Mouse (Mus musculus): ENCODE results near the gene Btla. TPM values are rescaled to one million over a fixed set of nuclear protein-coding genes. Genes with fewer than 3 reads are reported as not detected.
A peak's percentile ranks its signal among the peaks of the same experiment; 100 is the strongest.

Btla gene
- polyA plus RNA-seq (2014; fragmentation: Nextera tagmentation; extraction: Ambion mirVana): 0.13 TPM in 1 of 2 replicates, not detected in the other

DNA sequence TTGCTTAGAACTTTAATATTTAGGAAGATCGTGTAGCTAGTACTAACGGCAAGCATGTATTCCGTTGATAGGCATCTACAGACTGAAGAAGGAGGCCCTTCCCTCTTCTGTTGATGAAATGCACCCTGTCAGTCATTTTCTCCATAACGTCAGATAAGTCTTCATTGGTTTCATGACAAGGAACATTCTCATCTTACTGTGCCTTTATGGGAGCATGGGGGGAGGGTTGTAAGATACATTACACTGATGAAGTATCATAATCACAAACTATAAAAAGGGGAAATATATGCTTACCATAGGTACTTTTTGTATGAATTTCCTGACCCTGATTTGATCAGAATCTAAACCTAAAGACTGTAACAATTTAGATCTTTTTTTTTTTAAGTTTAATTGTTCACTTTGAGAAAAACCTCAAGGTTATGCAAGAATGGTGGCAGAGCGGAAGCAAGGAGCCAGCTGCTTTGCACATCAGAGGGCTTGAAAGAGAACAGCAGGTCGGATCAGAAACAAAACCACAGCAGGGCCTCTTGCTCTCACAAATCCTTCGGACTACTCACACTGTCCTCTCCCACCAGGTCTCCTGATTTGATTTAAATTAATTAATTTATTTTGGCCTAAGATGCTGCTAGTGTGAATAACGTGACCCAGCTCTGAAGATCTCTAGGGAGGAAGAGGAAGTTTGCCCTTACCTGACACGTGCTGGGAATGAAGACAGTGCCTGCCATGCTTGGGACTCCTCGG is at the start of gene Btla:
TSS of gene Btla (plus strand) at position 668 of the 741 bp plus-strand sequence.
- no peak for DNase-seq
- no peak for ATAC-seq (ENCODE audit: insufficient read depth)
- Histone ChIP-seq H3K9me3 (ENCODE audit: low read depth, low read length) (no peaks in the 10 kb centered on the region), H3K9ac (no peak within 1 kb of the TSS), H3K4me3 (ENCODE audit: low read depth, low read length) (no peak within 1 kb of the TSS), H3K27ac (ENCODE audit: low read depth) (no peak within 1 kb of the TSS), H3K27me3 (ENCODE audit: insufficient read depth, low read length) (no peaks in the 10 kb centered on the region), H3K4me2 (no peak within 1 kb of the TSS), H3K4me1 (ENCODE audit: insufficient read depth) (no peaks in the 10 kb centered on the region), H3K36me3 (ENCODE audit: insufficient read depth) (no peaks in the 10 kb centered on the region)
- TF ChIP-seq CTCF (IDR thresholded peaks at IDR 0.05; ENCODE audit: low read depth): no peak
- WGBS: 53% methylated on average over 10 of the region's 10 CpGs

DNA sequence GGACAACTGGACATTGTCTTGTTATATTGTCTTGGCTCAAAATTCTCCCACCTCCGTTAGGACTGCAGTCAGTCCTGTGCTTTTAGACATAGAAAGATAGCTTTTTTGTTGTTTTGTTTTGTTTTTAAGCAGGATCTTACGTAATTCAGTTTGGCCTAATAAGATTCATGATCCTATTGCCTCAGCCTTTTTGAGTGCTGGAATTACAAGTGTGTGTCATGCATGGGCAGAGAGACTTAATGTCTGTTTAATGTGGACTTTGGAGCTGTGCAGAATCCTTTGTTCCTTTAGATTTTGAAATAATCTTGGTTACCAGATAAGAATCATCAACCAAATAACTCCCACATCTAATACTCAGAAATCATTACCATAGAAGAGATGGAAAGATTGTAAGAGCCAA is 45.6 kb upstream of the Btla start:
- H3K27me3 ChIP-seq (ENCODE audit: insufficient read depth, low read length): no peaks in the 10 kb centered on the region
- no peak for TF ChIP-seq CTCF (IDR thresholded peaks at IDR 0.05; ENCODE audit: low read depth)
- no peak overlapping the region for H3K27ac ChIP-seq (ENCODE audit: low read depth)
- no peak overlapping the region for H3K4me3 ChIP-seq (ENCODE audit: low read depth, low read length)
- WGBS: 81% methylated on average over 2 of the region's 2 CpGs
- no peaks in the 10 kb centered on the region for H3K4me1 ChIP-seq (ENCODE audit: insufficient read depth)
- ATAC-seq (ENCODE audit: insufficient read depth) (no peak), DNase-seq (no peak)
- H3K4me2 ChIP-seq: no peak overlapping the region
- no peaks in the 10 kb centered on the region for H3K9me3 ChIP-seq (ENCODE audit: low read depth, low read length)
- H3K9ac ChIP-seq: no peak overlapping the region
- peaks cover 19% of the 10 kb centered on the region for H3K36me3 ChIP-seq (ENCODE audit: insufficient read depth)

DNA sequence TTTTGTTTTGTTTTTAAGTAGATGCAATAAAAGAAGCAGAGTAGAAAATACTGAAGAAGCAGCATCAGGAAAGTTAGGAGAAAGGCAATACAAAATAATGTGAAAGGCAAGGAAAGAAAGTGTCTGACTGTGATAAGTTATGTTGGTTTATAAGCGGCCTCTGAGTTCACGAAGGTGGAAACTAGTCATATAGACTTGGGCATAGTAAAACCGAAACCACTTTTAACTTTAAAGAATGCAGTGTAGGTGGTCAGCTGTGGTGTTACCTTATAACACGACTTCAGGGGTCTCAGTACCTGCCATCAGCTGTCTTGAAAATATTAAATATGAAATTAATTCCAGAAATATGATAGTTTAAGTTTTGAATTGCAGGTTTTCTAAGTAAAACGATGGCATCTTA is 42.3 kb upstream of the Btla start:
- Histone ChIP-seq H3K9ac (no peak overlapping the region), H3K4me2 (no peak overlapping the region), H3K27ac (ENCODE audit: low read depth) (no peak overlapping the region), H3K4me3 (ENCODE audit: low read depth, low read length) (no peak overlapping the region), H3K36me3 (ENCODE audit: insufficient read depth) (peaks cover 25% of the 10 kb centered on the region), H3K9me3 (ENCODE audit: low read depth, low read length) (no peaks in the 10 kb centered on the region), H3K27me3 (ENCODE audit: insufficient read depth, low read length) (no peaks in the 10 kb centered on the region), H3K4me1 (ENCODE audit: insufficient read depth) (no peaks in the 10 kb centered on the region)
- DNase-seq (no peak), ATAC-seq (ENCODE audit: insufficient read depth) (no peak)
- WGBS: 84% methylated on average over 5 of the region's 5 CpGs
- no peak for TF ChIP-seq CTCF (IDR thresholded peaks at IDR 0.05; ENCODE audit: low read depth)

DNA sequence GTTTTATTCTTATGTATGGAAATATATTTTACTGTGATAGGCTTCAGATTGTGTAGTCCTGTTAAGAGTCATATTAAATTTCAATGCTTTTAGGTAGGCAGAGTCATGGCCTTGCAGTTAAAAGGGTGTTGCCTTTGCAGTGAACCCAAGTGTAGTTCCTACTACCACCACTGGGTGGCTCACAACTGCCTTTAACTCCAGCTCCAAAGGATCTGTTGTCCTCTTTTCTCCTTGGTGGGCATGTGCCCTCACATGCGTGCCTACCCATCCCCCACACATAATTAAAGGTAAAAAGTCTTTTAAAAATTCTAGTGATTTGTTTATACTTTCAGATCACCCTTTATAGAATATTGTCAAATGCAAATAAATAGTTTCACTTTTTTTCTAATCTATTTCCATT is 31.5 kb upstream of the Btla start:
- peak; percentile 91 for DNase-seq
- H3K36me3 ChIP-seq (ENCODE audit: insufficient read depth): peaks cover 6% of the 10 kb centered on the region; the same call in 1 of the 2 replicates
- no peak overlapping the region for H3K9ac ChIP-seq
- no peaks in the 10 kb centered on the region for H3K27me3 ChIP-seq (ENCODE audit: insufficient read depth, low read length)
- 5% methylated on average over 1 of the region's 1 CpGs for WGBS
- no peaks in the 10 kb centered on the region for H3K9me3 ChIP-seq (ENCODE audit: low read depth, low read length)
- H3K4me3 ChIP-seq (ENCODE audit: low read depth, low read length): no peak overlapping the region
- no peak overlapping the region for H3K4me2 ChIP-seq
- H3K27ac ChIP-seq (ENCODE audit: low read depth): no peak overlapping the region
- H3K4me1 ChIP-seq (ENCODE audit: insufficient read depth): no peaks in the 10 kb centered on the region
- ATAC-seq (ENCODE audit: insufficient read depth): peak; percentile 82
- peak; percentile 91 for TF ChIP-seq CTCF (IDR thresholded peaks at IDR 0.05; ENCODE audit: low read depth)

DNA sequence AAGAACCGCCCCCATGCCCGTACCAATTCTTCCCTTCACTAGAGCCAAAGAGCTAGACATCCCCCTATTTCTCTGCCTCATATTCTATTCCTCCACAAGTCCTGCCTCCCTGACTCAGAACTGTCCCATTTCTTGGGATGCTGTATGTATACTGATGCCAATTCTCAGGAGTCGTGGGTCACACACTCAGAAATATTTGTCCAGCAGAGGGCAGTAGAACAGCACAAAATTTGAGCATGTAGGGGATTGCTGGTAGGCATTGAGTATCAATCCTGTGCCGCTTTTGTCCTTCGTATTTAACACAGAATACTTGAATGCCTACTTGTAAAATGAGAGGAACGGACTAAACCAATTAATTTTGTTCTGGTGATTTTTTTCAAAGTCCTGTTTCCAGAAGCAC is 27.3 kb upstream of the Btla start:
- DNase-seq: peak; percentile 97
- Histone ChIP-seq H3K4me2 (no peak overlapping the region), H3K9me3 (ENCODE audit: low read depth, low read length) (no peaks in the 10 kb centered on the region), H3K9ac (no peak overlapping the region), H3K27ac (ENCODE audit: low read depth) (no peak overlapping the region), H3K4me1 (ENCODE audit: insufficient read depth) (no peaks in the 10 kb centered on the region), H3K36me3 (ENCODE audit: insufficient read depth) (no peaks in the 10 kb centered on the region), H3K27me3 (ENCODE audit: insufficient read depth, low read length) (no peaks in the 10 kb centered on the region), H3K4me3 (ENCODE audit: low read depth, low read length) (no peak overlapping the region)
- peak; percentile 90 for TF ChIP-seq CTCF (IDR thresholded peaks at IDR 0.05; ENCODE audit: low read depth)
- WGBS: 31% methylated on average over 6 of the region's 6 CpGs
- ATAC-seq (ENCODE audit: insufficient read depth): peak; percentile 69

DNA sequence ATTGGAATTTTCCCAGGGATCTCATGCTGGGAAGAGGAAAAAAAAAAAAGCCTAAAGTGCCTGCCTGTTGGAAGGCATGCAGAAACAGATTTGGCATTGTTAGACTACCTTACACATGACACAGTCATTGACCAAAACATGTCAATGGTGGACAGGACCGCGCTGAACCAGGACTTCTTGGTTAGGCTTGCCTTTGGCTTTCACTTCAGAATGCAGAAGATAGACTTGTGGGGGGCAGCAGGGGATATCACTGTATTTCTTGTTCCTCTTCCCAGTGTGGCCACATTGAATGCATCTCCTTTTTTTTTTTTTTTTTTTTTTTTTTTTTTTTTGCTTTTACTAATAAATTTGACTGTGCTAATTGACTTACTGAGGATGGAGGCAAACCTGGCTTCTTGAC is 22.7 kb upstream of the Btla start:
- no peak overlapping the region for H3K9ac ChIP-seq
- no peak for ATAC-seq (ENCODE audit: insufficient read depth)
- TF ChIP-seq CTCF (IDR thresholded peaks at IDR 0.05; ENCODE audit: low read depth): no peak
- H3K27me3 ChIP-seq (ENCODE audit: insufficient read depth, low read length): no peaks in the 10 kb centered on the region
- WGBS: 94% methylated on average over 2 of the region's 2 CpGs
- no peak for DNase-seq
- no peaks in the 10 kb centered on the region for H3K4me1 ChIP-seq (ENCODE audit: insufficient read depth)
- no peak overlapping the region for H3K4me3 ChIP-seq (ENCODE audit: low read depth, low read length)
- H3K36me3 ChIP-seq (ENCODE audit: insufficient read depth): no peaks in the 10 kb centered on the region
- H3K4me2 ChIP-seq: no peak overlapping the region
- no peaks in the 10 kb centered on the region for H3K9me3 ChIP-seq (ENCODE audit: low read depth, low read length)
- no peak overlapping the region for H3K27ac ChIP-seq (ENCODE audit: low read depth)

DNA sequence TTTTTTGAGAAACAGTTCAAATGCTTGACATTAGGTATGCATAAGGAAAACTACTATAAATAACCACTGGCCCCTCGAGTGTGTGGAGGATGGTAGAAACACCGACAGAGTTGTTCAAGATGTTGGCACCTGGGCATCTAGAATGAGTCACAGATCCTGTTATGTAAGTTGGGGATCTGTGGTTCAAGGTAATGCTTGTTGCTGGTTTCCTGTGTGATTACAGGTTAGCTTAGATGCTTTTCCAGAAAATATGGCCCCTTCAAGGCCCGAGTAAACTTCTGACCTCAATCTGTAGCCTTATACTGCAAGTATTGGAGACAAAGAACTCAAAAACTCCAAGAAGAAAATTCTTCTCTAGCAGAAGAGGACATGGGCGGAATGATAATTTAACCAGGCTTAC is 19.7 kb upstream of the Btla start:
- 74% methylated on average over 4 of the region's 4 CpGs for WGBS
- no peaks in the 10 kb centered on the region for H3K36me3 ChIP-seq (ENCODE audit: insufficient read depth)
- H3K4me3 ChIP-seq (ENCODE audit: low read depth, low read length): no peak overlapping the region
- no peaks in the 10 kb centered on the region for H3K4me1 ChIP-seq (ENCODE audit: insufficient read depth)
- ATAC-seq (ENCODE audit: insufficient read depth) (no peak), DNase-seq (no peak)
- H3K27ac ChIP-seq (ENCODE audit: low read depth): no peak overlapping the region
- no peaks in the 10 kb centered on the region for H3K9me3 ChIP-seq (ENCODE audit: low read depth, low read length)
- no peak for TF ChIP-seq CTCF (IDR thresholded peaks at IDR 0.05; ENCODE audit: low read depth)
- H3K9ac ChIP-seq: no peak overlapping the region
- no peak overlapping the region for H3K4me2 ChIP-seq
- no peaks in the 10 kb centered on the region for H3K27me3 ChIP-seq (ENCODE audit: insufficient read depth, low read length)

Measured in lung, embryonic 14.5 days (tissue).